Mouse (Mus musculus) c-Kit-positive CD71-positive TER-119-negative erythroid progenitor cells, embryonic 14.5 days (primary cell): ENCODE measurements around the gene Gstt2.

ENCODE experiments used
- DNase-seq: peaks from one replicate; pipeline ENCODE4 v3.0.0-alpha.2; 2013; ENCODE audit warnings: low read depth

The Gstt2 gene

GRCm38 (mm10) chr10:75827668-75828360 lies 9.4 kb downstream of the Gstt2 start:
- no peak for DNase-seq

GRCm38 (mm10) chr10:75824530-75824929 lies 12.7 kb downstream of the Gstt2 start:
- no peak for DNase-seq

DNA sequence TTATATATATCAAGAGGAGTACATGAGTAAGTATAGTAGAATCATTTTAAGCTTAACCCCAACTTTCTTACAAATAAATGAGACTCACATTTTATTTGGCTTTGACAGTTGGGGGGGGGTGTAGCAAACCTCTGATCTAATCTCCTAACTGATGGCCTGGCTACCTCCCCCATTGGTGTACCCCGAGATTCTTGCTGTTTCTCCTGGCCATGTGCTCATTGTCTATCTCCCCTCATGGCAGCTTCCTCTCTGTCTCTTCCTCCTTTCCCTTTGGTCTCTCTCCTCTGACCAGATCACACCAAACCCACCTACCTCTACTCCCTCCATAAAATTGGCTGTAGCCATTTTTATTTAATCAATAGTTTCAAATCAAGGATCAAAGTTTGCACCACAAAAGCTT lies 13.4 kb downstream of the Gstt2 start:
- DNase-seq: no peak

GRCm38 (mm10) chr10:75822443-75822842 lies 14.8 kb downstream of the Gstt2 start, which contains the start of gene Gstt4:
Gene Gstt4 (minus strand): TSS chr10:75822543.
- no peak for DNase-seq

DNA sequence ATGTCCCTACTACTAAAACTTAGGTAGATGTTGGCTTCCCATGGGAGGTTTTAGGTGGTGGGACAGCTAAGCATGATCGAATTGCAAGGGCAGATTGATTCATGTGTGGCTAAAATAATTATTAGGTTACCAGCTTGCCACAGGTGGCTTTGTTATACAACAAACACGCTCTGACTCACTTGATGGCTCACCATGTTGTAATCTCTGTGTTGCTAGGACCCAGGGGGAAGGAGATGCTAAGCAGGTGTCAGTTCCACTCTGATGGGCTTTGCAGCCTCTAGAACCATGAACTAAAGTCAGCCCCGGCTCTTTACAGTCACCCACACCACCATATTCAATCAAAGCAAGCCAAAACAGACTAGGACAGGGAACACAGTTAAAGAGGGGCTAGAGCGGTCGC lies 17.3 kb downstream of the Gstt2 start:
- no peak for DNase-seq

DNA sequence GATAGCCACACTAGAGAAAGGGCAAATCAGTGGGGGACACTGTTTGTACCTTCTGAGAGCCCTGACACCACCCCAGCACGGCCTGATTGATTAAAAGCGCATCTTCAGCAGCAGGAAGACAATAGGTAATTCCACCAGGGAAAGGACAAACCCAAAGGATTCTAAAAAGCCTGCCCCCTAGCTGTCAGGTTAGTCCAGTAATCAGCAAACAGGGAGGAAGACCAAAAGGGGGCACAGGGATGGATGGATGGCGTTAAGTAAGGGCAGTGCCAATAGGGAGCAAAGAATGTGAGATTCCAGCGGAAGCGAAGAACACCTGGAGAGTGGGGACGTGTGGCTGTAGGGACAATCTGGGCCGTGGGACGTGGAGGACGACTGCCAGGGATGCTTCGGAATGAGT lies 18.6 kb downstream of the Gstt2 start:
- DNase-seq: no peak

GRCm38 (mm10) chr10:75804217-75804616 lies 33.0 kb downstream of the Gstt2 start:
- no peak for DNase-seq

- DNase-seq: peak; percentile 51
Measured at GRCm38 (mm10) chr10:75798176-75798696, 39.0 kb downstream of the Gstt2 start, which contains the start of gene Gstt1. Gene Gstt1 (minus strand): TSS chr10:75798584.

DNA sequence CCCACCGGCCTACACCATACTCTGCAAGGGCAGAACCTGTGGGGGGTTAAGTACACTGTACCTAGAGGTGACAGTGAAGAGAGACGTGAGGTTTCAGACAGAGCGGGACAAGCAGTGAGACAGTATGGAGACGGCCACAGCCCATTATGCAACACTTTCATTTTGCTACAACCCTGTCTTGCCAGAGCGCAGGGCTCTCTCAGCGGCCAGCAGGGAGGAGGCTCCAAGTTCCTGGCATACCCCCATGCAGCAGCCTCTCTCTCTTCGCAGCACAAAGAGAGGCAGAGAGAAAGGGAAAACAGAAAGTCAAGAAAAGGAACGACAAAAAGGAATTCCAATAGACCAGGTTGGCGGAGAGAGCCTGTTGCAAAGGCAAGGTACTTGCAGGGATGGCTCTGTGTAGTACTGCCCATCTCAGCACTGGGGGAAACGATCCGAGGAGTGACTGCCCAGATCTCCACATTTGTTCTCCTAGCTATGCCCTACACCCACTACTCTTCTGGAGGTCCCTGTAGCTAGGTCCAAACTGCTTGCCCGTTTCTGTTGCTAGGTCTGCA lies 39.5 kb downstream of the Gstt2 start:
- no peak for DNase-seq

- DNase-seq: no peak
Measured at GRCm38 (mm10) chr10:75796731-75797516, 40.3 kb downstream of the Gstt2 start.

- DNase-seq: no peak
Measured at GRCm38 (mm10) chr10:75794880-75795279, 42.3 kb downstream of the Gstt2 start.

DNA sequence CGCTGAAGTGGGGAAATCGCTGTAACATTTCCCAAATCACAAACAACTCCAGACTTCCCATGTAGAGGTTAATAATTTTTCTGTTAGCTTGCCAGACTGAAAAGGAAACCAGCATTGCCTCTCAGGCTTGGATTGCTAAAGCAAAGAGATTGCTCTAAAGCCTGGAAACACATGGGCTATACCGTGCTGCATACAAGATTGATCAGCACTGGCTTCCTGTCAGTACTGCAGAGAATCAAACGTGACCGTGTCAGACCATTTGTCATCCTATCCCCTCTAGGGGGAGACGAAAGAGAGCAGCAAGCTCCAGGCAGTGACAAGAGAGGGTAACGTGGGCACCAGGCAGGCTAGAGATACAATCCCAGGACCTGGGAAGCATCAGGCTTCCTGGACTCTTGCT lies 46.5 kb downstream of the Gstt2 start:
- no peak for DNase-seq

DNA sequence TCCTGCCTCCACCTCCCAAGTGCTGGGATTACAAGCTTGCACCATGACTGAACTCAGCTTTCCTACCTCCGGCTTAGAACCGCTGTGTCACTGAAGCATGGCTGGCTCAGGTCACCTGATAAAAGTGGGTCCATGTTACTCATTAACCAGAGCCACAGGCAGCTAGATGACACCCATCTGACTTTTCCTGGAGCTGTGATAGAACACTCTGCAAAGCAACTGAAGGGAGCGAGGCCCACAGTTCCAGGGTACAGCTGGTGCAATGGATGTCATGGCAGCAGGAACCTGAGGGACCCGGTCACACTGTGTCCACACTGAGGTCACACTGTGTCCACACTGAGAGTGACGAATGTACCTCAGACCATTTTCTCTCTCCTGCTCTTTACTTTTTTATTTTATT lies 47.4 kb downstream of the Gstt2 start:
- no peak for DNase-seq

GRCm38 (mm10) chr10:75789081-75789735 lies 48.0 kb downstream of the Gstt2 start:
- no peak for DNase-seq

DNA sequence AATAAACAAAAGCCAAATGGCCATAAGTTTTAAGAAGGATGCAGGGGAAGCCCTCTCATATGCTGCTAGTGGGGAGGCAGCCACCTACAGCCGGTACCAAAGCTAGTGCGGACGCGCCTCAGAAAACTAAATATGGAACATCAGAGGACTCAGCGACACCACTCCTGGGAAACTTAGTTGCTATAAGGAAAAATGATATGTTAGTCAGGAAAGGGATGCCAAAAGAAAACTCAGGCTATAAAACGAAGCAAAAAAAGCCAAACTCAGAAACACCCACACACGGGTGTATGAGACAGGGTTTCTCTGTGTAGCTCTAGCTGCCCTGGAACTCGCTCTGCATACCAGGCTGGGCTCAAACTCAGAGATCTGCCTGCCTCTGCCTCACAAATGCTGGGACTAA lies 48.9 kb downstream of the Gstt2 start:
- no peak for DNase-seq

- no peak for DNase-seq
Measured at GRCm38 (mm10) chr10:75785442-75785841, 51.8 kb downstream of the Gstt2 start.
